Mouse (Mus musculus): ENCODE data around the gene Ryr2.

DNA sequence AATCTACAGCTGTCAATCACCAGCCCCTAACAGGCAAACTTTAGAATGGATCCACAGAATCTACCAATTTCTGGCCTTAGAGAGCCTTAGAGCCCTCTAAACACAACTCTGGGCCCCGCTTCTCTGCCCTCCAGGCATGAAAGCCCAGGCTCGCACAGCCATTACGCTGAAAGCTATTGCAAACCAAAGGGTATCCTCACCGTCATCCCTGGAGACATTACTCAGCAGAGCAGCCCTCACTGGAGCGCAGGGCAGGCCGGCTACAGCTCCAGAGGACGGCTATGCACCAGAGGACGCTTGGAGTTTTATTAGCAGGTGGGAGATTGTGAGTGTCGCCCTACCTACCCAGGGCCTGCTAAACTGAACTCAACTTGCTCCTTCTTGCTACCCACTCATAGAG lies 88.7 kb downstream of the Ryr2 start:
- no peak for TF ChIP-seq CTCF (IDR thresholded peaks at IDR 0.05; ENCODE audit: extremely low read depth, insufficient read depth, low read length)
- no peak for TF ChIP-seq POLR2A (IDR thresholded peaks at IDR 0.05; ENCODE audit: extremely low read depth, insufficient read depth, low read length)
